Mouse (Mus musculus) CH12.LX (cell line): ENCODE data around the gene Ripply1. TPM values are rescaled to one million over a fixed set of nuclear protein-coding genes. Genes with fewer than 3 reads are reported as not detected.

ENCODE experiments used
- DNase-seq: peaks from one replicate; pipeline ENCODE4 v3.0.0-alpha.2; 2013; ENCODE audit errors: extremely low read depth
- H3K27ac ChIP-seq: 2 replicates; pipeline ENCODE4 v1.5.1; 2012; ENCODE audit warnings: low read depth, mild to moderate bottlenecking, control low read depth, moderate library complexity; ENCODE audit not compliant: insufficient read depth
- H3K27me3 ChIP-seq: replicated peaks from 2 replicates; pipeline ENCODE3; 2012; ENCODE audit warnings: inconsistent platforms
- H3K36me3 ChIP-seq, 2 experiments: replicated peaks in 1 of 2; 2 replicates each; pipeline versions ENCODE3 to v1.6.1; 2012; ENCODE audit warnings: inconsistent platforms in 1 of 2, low read length in 1 of 2, mild to moderate bottlenecking in 1 of 2, mixed read lengths in 1 of 2, moderate library complexity in 1 of 2; ENCODE audit not compliant: control insufficient read depth in 1 of 2, insufficient read depth in 1 of 2
- H3K4me1 ChIP-seq, 2 experiments: 2 replicates each; pipeline ENCODE4 v1.6.1; 2012; ENCODE audit warnings: inconsistent platforms in 1 of 2, moderate library complexity in 1 of 2; ENCODE audit not compliant: insufficient read depth in 2 of 2, control insufficient read depth in 1 of 2
- H3K4me2 ChIP-seq: 2 replicates; pipeline ENCODE4 v1.6.1; 2012; ENCODE audit warnings: low read depth, mild to moderate bottlenecking, control low read depth; ENCODE audit not compliant: poor library complexity, insufficient read depth, severe bottlenecking
- H3K4me3 ChIP-seq, 3 experiments: fragments of 150-350 bp in 1 of 3; sonication (generic) in 1 of 3; replicated peaks in 1 of 3; 2 replicates each; pipeline versions ENCODE3 to v1.5.1; 2011 to 2012; ENCODE audit warnings: low read depth in 2 of 3, low read length in 2 of 3, mild to moderate bottlenecking in 2 of 3, moderate library complexity in 2 of 3, control low read depth in 1 of 3, improper control_type of control experiment in 1 of 3, inconsistent platforms in 1 of 3, mixed read lengths in 1 of 3; ENCODE audit not compliant: poor library complexity in 1 of 3
- H3K79me2 ChIP-seq: replicated peaks from 2 replicates; pipeline ENCODE4 v1.6.1; 2012; ENCODE audit warnings: mild to moderate bottlenecking, moderate library complexity; ENCODE audit not compliant: control insufficient read depth, poor library complexity, insufficient read depth, severe bottlenecking; ENCODE audit errors: extremely low read depth
- H3K9ac ChIP-seq: 2 replicates; pipeline ENCODE4 v1.6.1; 2012; ENCODE audit warnings: low read depth, mild to moderate bottlenecking, control low read depth, moderate library complexity; ENCODE audit not compliant: insufficient read depth
- H3K9me3 ChIP-seq: replicated peaks from 2 replicates; pipeline ENCODE3; 2012; ENCODE audit warnings: low read length, inconsistent platforms, mixed read lengths
- CHD2 ChIP-seq: IDR thresholded peaks from 2 replicates; pipeline ENCODE4 v1.6.1; 2011; ENCODE audit warnings: low read length, improper control_type of control experiment
- GABPA ChIP-seq: IDR thresholded peaks from 2 replicates; pipeline ENCODE4 v1.6.1; 2012; ENCODE audit warnings: low read depth, low read length, improper control_type of control experiment, inconsistent platforms; ENCODE audit not compliant: insufficient replicate concordance
- IRF4 ChIP-seq: IDR thresholded peaks from 2 replicates; pipeline ENCODE4 v1.6.1; 2014; ENCODE audit warnings: low read depth, mild to moderate bottlenecking, inconsistent platforms, low read length, improper control_type of control experiment
- JUN ChIP-seq: IDR thresholded peaks from 2 replicates; pipeline ENCODE4 v1.6.1; 2011; ENCODE audit warnings: low read depth, mild to moderate bottlenecking, low read length, improper control_type of control experiment, moderate library complexity; ENCODE audit not compliant: insufficient read depth
- MAX ChIP-seq: IDR thresholded peaks from 2 replicates; pipeline ENCODE4 v1.6.1; 2011; ENCODE audit warnings: low read length, improper control_type of control experiment
- MAZ ChIP-seq: IDR thresholded peaks from 2 replicates; pipeline ENCODE4 v1.6.1; 2012; ENCODE audit warnings: low read depth, mild to moderate bottlenecking, inconsistent platforms, low read length, improper control_type of control experiment, moderate library complexity
- NELFE ChIP-seq: IDR thresholded peaks from 2 replicates; pipeline ENCODE4 v1.6.1; 2011; ENCODE audit warnings: low read depth, low read length, improper control_type of control experiment
- NRF1 ChIP-seq: IDR thresholded peaks from 2 replicates; pipeline ENCODE4 v1.6.1; 2014; ENCODE audit warnings: low read depth, mild to moderate bottlenecking, inconsistent platforms, low read length, improper control_type of control experiment, moderate library complexity
- PAX5 ChIP-seq: IDR thresholded peaks from 2 replicates; pipeline ENCODE4 v1.6.1; 2012; ENCODE audit warnings: low read length, inconsistent platforms, mixed read lengths
- POLR2AphosphoS2 ChIP-seq: IDR thresholded peaks from 2 replicates; pipeline ENCODE4 v1.6.1; 2011; ENCODE audit warnings: low read depth, low read length, improper control_type of control experiment
- RCOR1 ChIP-seq: conservative IDR thresholded peaks from 2 replicates; pipeline ENCODE4 v1.6.1; 2012; ENCODE audit warnings: low read depth, mild to moderate bottlenecking, inconsistent platforms, low read length, improper control_type of control experiment
- TCF12 ChIP-seq: IDR thresholded peaks from 2 replicates; pipeline ENCODE4 v1.6.1; 2014; ENCODE audit warnings: low read depth, mild to moderate bottlenecking, inconsistent platforms, low read length, improper control_type of control experiment
- UBTF ChIP-seq: IDR thresholded peaks from 2 replicates; pipeline ENCODE4 v1.6.1; 2012; ENCODE audit warnings: low read depth, mild to moderate bottlenecking, inconsistent platforms, low read length, improper control_type of control experiment, moderate library complexity
- USF2 ChIP-seq: conservative IDR thresholded peaks from 2 replicates; pipeline ENCODE4 v1.6.1; 2011; ENCODE audit warnings: low read depth, low read length, improper control_type of control experiment
- ZC3H11A ChIP-seq: IDR thresholded peaks from 2 replicates; pipeline ENCODE4 v1.6.1; 2012; ENCODE audit warnings: low read depth, mild to moderate bottlenecking, inconsistent platforms, low read length, improper control_type of control experiment
- ZMIZ1 ChIP-seq: IDR thresholded peaks from 2 replicates; pipeline ENCODE4 v1.6.1; 2012; ENCODE audit warnings: low read depth, mild to moderate bottlenecking, inconsistent platforms, low read length, improper control_type of control experiment
- ZNF384 ChIP-seq: IDR thresholded peaks from 2 replicates; pipeline ENCODE4 v1.6.1; 2012; ENCODE audit warnings: low read depth, low read length, improper control_type of control experiment, inconsistent platforms
- dilution Hi-C: fragments of 300-500 bp; cut with MboI; formaldehyde crosslinking; loops from 2 replicates; pipeline ENCODE4 v1.14.3; 2020; ENCODE audit warnings: low sequenced_read_pairs; ENCODE audit not compliant: extremely low pct_unique_long_range_greater_than_20kb, extremely low pct_ligation_motif_present
- in situ Hi-C: fragments of 300-500 bp; cut with MboI; formaldehyde crosslinking; loops from 3 replicates; pipeline ENCODE4 v1.14.3; 2019; ENCODE audit warnings: low sequenced_read_pairs, low pct_ligation_motif_present, low pct_unique_long_range_greater_than_20kb, mixed read lengths
- polyA plus RNA-seq: library from polyadenylated mRNA; unstranded; fragments of >175 nt; gene quantifications from 2 replicates; pipeline ENCODE4 v1.2.1, GENCODE M21; 2012; ENCODE audit warnings: low read depth; ENCODE audit not compliant: insufficient read length
- total RNA-seq, 2 experiments: library from RNA; depleted of rRNA; stranded (reverse); fragments of 300-350 nt in 1 of 2; fragments of >200 nt in 1 of 2; gene quantifications; 2 replicates each; pipeline ENCODE4 v1.2.3; 2012 to 2014

Gene Ripply1
- total and polyA plus RNA-seq, 3 experiments = not detected

- no peaks in the 10 kb centered on the region for H3K36me3 ChIP-seq
- dilution Hi-C loops = no loop called here
- no peak overlapping the region for H3K27ac ChIP-seq
- DNase-seq = no peak
- TF ChIP-seq RCOR1 (no peak), ZMIZ1 (no peak), NRF1 (no peak), POLR2AphosphoS2 (no peak)
- no peak overlapping the region for H3K9ac ChIP-seq
- no peaks in the 10 kb centered on the region for H3K27me3 ChIP-seq
- H3K4me3 ChIP-seq = no peak overlapping the region
- H3K4me1 ChIP-seq = peaks cover 3 to 17% of the 10 kb centered on the region in 2 experiments; a peak in 1 of 4 replicates
- H3K9me3 ChIP-seq = no peaks in the 10 kb centered on the region
- no peak overlapping the region for H3K4me2 ChIP-seq
- in situ Hi-C loops = no loop called here
- H3K79me2 ChIP-seq = no peaks in the 10 kb centered on the region
Measured at GRCm38 (mm10) chrX:139814018-139814635, 32.0 kb upstream of the Ripply1 start.

GRCm38 (mm10) chrX:139813299-139814002 is 31.3 kb upstream of the Ripply1 start:
- DNase-seq = no peak
- no peak overlapping the region for H3K4me3 ChIP-seq
- peak overlapping the region; percentile 17; the same call in 1 of the 2 replicates for H3K4me2 ChIP-seq
- dilution Hi-C loops (no loop called here), in situ Hi-C loops (no loop called here)
- no peak overlapping the region for H3K9ac ChIP-seq
- H3K27ac ChIP-seq = no peak overlapping the region
- TF ChIP-seq ZMIZ1 = no peak
- TF ChIP-seq NELFE = no peak
- no peak for TF ChIP-seq CHD2
- TF ChIP-seq ZNF384 = no peak
- TF ChIP-seq PAX5 = no peak
- TF ChIP-seq USF2 = no peak
- no peak for TF ChIP-seq MAX
- TF ChIP-seq UBTF = no peak
- no peak for TF ChIP-seq ZC3H11A
- TF ChIP-seq MAZ = no peak
- TF ChIP-seq TCF12 = no peak
- no peak for TF ChIP-seq NRF1
- TF ChIP-seq JUN = no peak
- TF ChIP-seq GABPA = no peak
- no peak for TF ChIP-seq IRF4
- H3K36me3 ChIP-seq = no peaks in the 10 kb centered on the region
- H3K9me3 ChIP-seq = no peaks in the 10 kb centered on the region
- no peaks in the 10 kb centered on the region for H3K27me3 ChIP-seq
- H3K79me2 ChIP-seq = no peaks in the 10 kb centered on the region
- H3K4me1 ChIP-seq = peaks cover 3 to 17% of the 10 kb centered on the region in 2 experiments; a peak in 1 of 4 replicates
